Mouse (Mus musculus) C2C12 (cell line): Measurements from ENCODE around the gene Zkscan2. TPM values are rescaled to one million over a fixed set of nuclear protein-coding genes. Genes with fewer than 3 reads are reported as not detected.

Experiments
- H3K27me3 ChIP-seq: one replicate; pipeline ENCODE4 v1.6.1; 2011; ENCODE audit not compliant: control insufficient read depth, insufficient read depth, insufficient read length
- H3K36me3 ChIP-seq: one replicate; pipeline ENCODE4 v1.6.1; 2011; ENCODE audit not compliant: control insufficient read depth, insufficient read depth
- H3K4me3 ChIP-seq: one replicate; pipeline ENCODE4 v1.5.1; 2011; ENCODE audit warnings: mild to moderate bottlenecking, control low read depth; ENCODE audit not compliant: poor library complexity, insufficient read depth, severe bottlenecking
- H3K79me2 ChIP-seq: one replicate; pipeline ENCODE4 v1.6.1; 2011; ENCODE audit not compliant: control insufficient read depth, insufficient read depth
- H3K79me3 ChIP-seq: one replicate; pipeline ENCODE4 v1.6.1; 2011; ENCODE audit warnings: low read depth, control low read depth
- H3ac ChIP-seq: one replicate; pipeline ENCODE3; 2011; ENCODE audit warnings: low read depth; ENCODE audit not compliant: control insufficient read depth, insufficient read length
- CEBPB ChIP-seq: IDR thresholded peaks from one replicate; pipeline ENCODE4 v1.6.1; 2011; ENCODE audit warnings: low read depth, mild to moderate bottlenecking, control low read depth, moderate library complexity
- CTCF ChIP-seq: IDR thresholded peaks from one replicate; pipeline ENCODE4 v1.5.1; 2011; ENCODE audit not compliant: control insufficient read depth, insufficient read depth, insufficient read length
- FOSL1 ChIP-seq: IDR thresholded peaks from one replicate; pipeline ENCODE4 v1.8.0; 2011; ENCODE audit warnings: mild to moderate bottlenecking, low read length; ENCODE audit not compliant: poor library complexity, insufficient read depth, severe bottlenecking
- MAX ChIP-seq: IDR thresholded peaks from one replicate; pipeline ENCODE4 v1.6.1; 2011; ENCODE audit warnings: mild to moderate bottlenecking, control low read depth
- MYOD1 ChIP-seq: IDR thresholded peaks from one replicate; pipeline ENCODE4 v1.6.1; 2011; ENCODE audit warnings: low read depth; ENCODE audit not compliant: control insufficient read depth, insufficient read length
- MYOG ChIP-seq: IDR thresholded peaks from one replicate; pipeline ENCODE4 v1.6.1; 2011; ENCODE audit not compliant: control insufficient read depth, insufficient read length; ENCODE audit errors: extremely low read depth
- USF1 ChIP-seq: IDR thresholded peaks from one replicate; pipeline ENCODE4 v1.6.1; 2011; ENCODE audit warnings: low read depth, mild to moderate bottlenecking, control low read depth, moderate library complexity
- polyA plus RNA-seq: library from polyadenylated mRNA; unstranded; fragments of >200 nt; fragmentation: generic; extraction: Trizol; gene quantifications from one replicate; pipeline ENCODE4 v1.2.1, GENCODE M21; 2012; ENCODE audit warnings: missing spikeins

Zkscan2 gene
- polyA plus RNA-seq, 1 experiment = not detected

- no peaks in the 10 kb centered on the region for H3K79me3 ChIP-seq
- peaks cover 7% of the 10 kb centered on the region for H3K27me3 ChIP-seq
- no peaks in the 10 kb centered on the region for H3K79me2 ChIP-seq
- H3K36me3 ChIP-seq = no peaks in the 10 kb centered on the region
- H3ac ChIP-seq = no peak overlapping the region
- no peak for TF ChIP-seq CEBPB
- no peak for TF ChIP-seq FOSL1
- no peak for TF ChIP-seq MYOD1
- H3K4me3 ChIP-seq = no peak overlapping the region
Observed at GRCm38 (mm10) chr7:123503358-123503757, 3.1 kb upstream of the Zkscan2 start.

GRCm38 (mm10) chr7:123499481-123500238 is 589 bp downstream of the Zkscan2 start:
- TF ChIP-seq CTCF (no peak), USF1 (no peak), CEBPB (no peak), MYOG (no peak), FOSL1 (no peak), MYOD1 (no peak), MAX (no peak)
- no peak overlapping the region for H3ac ChIP-seq
- no peak overlapping the region for H3K4me3 ChIP-seq
- H3K79me3 ChIP-seq = no peaks in the 10 kb centered on the region
- no peaks in the 10 kb centered on the region for H3K36me3 ChIP-seq
- no peaks in the 10 kb centered on the region for H3K79me2 ChIP-seq
- peaks cover 10% of the 10 kb centered on the region for H3K27me3 ChIP-seq

GRCm38 (mm10) chr7:123487703-123488102 is 12.5 kb downstream of the Zkscan2 start:
- Histone ChIP-seq H3K27me3 (peaks cover 7% of the 10 kb centered on the region), H3ac (no peak overlapping the region), H3K4me3 (no peak overlapping the region), H3K36me3 (no peaks in the 10 kb centered on the region), H3K79me2 (no peaks in the 10 kb centered on the region), H3K79me3 (no peaks in the 10 kb centered on the region)
- TF ChIP-seq CEBPB = no peak
- TF ChIP-seq MYOD1 = no peak
- TF ChIP-seq FOSL1 = no peak
- TF ChIP-seq CTCF = no peak
- no peak for TF ChIP-seq USF1
- TF ChIP-seq MYOG = no peak
- TF ChIP-seq MAX = no peak

- Histone ChIP-seq H3ac (no peak overlapping the region), H3K4me3 (no peak overlapping the region), H3K36me3 (no peaks in the 10 kb centered on the region), H3K27me3 (peaks cover 5% of the 10 kb centered on the region), H3K79me3 (no peaks in the 10 kb centered on the region), H3K79me2 (no peaks in the 10 kb centered on the region)
- TF ChIP-seq MYOG = no peak
- no peak for TF ChIP-seq CTCF
- TF ChIP-seq FOSL1 = no peak
- no peak for TF ChIP-seq USF1
- TF ChIP-seq CEBPB = no peak
- no peak for TF ChIP-seq MAX
- no peak for TF ChIP-seq MYOD1
Observed at GRCm38 (mm10) chr7:123467961-123468360, 32.3 kb downstream of the Zkscan2 start.

GRCm38 (mm10) chr7:123465692-123466387 is 34.4 kb downstream of the Zkscan2 start:
- Histone ChIP-seq H3K79me2 (no peaks in the 10 kb centered on the region), H3K4me3 (no peak overlapping the region), H3K36me3 (no peaks in the 10 kb centered on the region), H3K27me3 (peaks cover 5% of the 10 kb centered on the region), H3K79me3 (no peaks in the 10 kb centered on the region), H3ac (no peak overlapping the region)
- TF ChIP-seq MYOG (no peak), CTCF (peak; percentile 88), CEBPB (no peak)

- Histone ChIP-seq H3K36me3 (no peaks in the 10 kb centered on the region), H3K27me3 (peaks cover 5% of the 10 kb centered on the region), H3K79me3 (no peaks in the 10 kb centered on the region), H3K4me3 (no peak overlapping the region), H3K79me2 (no peaks in the 10 kb centered on the region), H3ac (no peak overlapping the region)
- TF ChIP-seq USF1 (no peak), MYOG (no peak), FOSL1 (no peak), MAX (no peak), CEBPB (no peak), CTCF (no peak), MYOD1 (no peak)
Observed at GRCm38 (mm10) chr7:123463569-123463968, 36.7 kb downstream of the Zkscan2 start.
